Mouse (Mus musculus): Measurements from ENCODE around the gene Sik2. TPM values are rescaled to one million over a fixed set of nuclear protein-coding genes. Genes with fewer than 3 reads are reported as not detected.

The Sik2 gene
- total and polyA plus RNA-seq, 3 experiments, result 1.9 to 8.2 (median 6.0) TPM

- H3K27ac ChIP-seq (ENCODE audit: insufficient read depth, low read depth), result no peak overlapping the region
- H3K27me3 ChIP-seq (replicated peaks), result no peaks in the 10 kb centered on the region
- no peak overlapping the region for H3K4me2 ChIP-seq (ENCODE audit: insufficient read depth, low read depth, poor library complexity, severe bottlenecking)
- H3K9me3 ChIP-seq (replicated peaks; ENCODE audit: low read length), result no peaks in the 10 kb centered on the region
- H3K79me2 ChIP-seq (replicated peaks; ENCODE audit: control insufficient read depth, extremely low read depth, insufficient read depth, poor library complexity, severe bottlenecking), result peaks cover 3% of the 10 kb centered on the region; the same call in 1 of the 2 replicates
- peaks cover 80 to 93% of the 10 kb centered on the region in 2 experiments for H3K36me3 ChIP-seq (replicated peaks in 1 of 2; ENCODE audit: control insufficient read depth in 1 of 2, insufficient read depth in 1 of 2, low read length in 1 of 2)
- in situ Hi-C loops (cut with MboI; ENCODE audit: low pct_ligation_motif_present, low pct_unique_long_range_greater_than_20kb, low sequenced_read_pairs), result no loop called here
- TF ChIP-seq PAX5 (IDR thresholded peaks at IDR 0.05; ENCODE audit: low read length) (no peak), MYC (IDR thresholded peaks at IDR 0.05; ENCODE audit: low read depth, low read length) (no peak), JUN (IDR thresholded peaks at IDR 0.05; ENCODE audit: insufficient read depth, low read depth, low read length) (no peak), UBTF (IDR thresholded peaks at IDR 0.05; ENCODE audit: low read depth, low read length) (no peak), BHLHE40 (IDR thresholded peaks at IDR 0.05; ENCODE audit: low read depth, low read length) (no peak), HCFC1 (IDR thresholded peaks at IDR 0.05; ENCODE audit: low read depth, low read length) (no peak), JUND (conservative IDR thresholded peaks at IDR 0.05; ENCODE audit: low read depth, low read length) (no peak), CTCF (conservative IDR thresholded peaks at IDR 0.05 in 1 of 2, IDR thresholded peaks at IDR 0.05 in 1 of 2; ENCODE audit: low read depth in 2 of 2, low read length in 2 of 2) (no peak), ZMIZ1 (IDR thresholded peaks at IDR 0.05; ENCODE audit: low read depth, low read length) (no peak)
- dilution Hi-C loops (cut with MboI; ENCODE audit: extremely low pct_ligation_motif_present, extremely low pct_unique_long_range_greater_than_20kb, low sequenced_read_pairs), result no loop called here
- no peak overlapping the region for H3K9ac ChIP-seq (ENCODE audit: insufficient read depth, low read depth)
- no peak for DNase-seq (ENCODE audit: extremely low read depth)
- no peak overlapping the region for H3K4me3 ChIP-seq (replicated peaks in 1 of 3; ENCODE audit: low read depth in 2 of 3, low read length in 2 of 3, poor library complexity in 1 of 3)
- H3K4me1 ChIP-seq (ENCODE audit: control insufficient read depth in 1 of 2, insufficient read depth in 2 of 2), result peaks cover 0 to 2% of the 10 kb centered on the region in 2 experiments; a peak in 1 of 4 replicates
Measured at GRCm38 (mm10) chr9:50865803-50866202, 143.1 kb downstream of the Sik2 start.

DNA sequence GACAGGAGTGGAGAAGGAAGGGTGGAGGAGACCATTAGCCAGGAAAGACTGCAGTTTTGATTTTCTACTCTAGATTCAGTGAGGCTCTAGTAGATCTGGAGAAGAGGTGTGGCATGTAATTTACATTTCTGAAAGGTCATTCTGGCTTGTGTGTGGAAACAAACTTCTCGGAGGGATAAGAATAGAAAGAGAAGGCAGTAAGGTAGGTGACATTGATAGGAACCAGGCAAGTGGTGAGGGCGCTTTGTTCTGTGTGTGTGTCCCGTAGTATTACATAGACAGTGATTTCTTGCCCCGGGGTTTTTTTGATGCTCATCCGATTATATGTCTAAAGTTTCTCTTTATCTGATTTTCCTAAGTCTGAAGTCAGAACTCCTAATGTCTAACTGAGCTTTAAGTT, 144.0 kb downstream of the Sik2 start:
- no peak overlapping the region for H3K9ac ChIP-seq (ENCODE audit: insufficient read depth, low read depth)
- H3K27ac ChIP-seq (ENCODE audit: insufficient read depth, low read depth), result no peak overlapping the region
- H3K9me3 ChIP-seq (replicated peaks; ENCODE audit: low read length), result no peaks in the 10 kb centered on the region
- no peaks in the 10 kb centered on the region for H3K27me3 ChIP-seq (replicated peaks)
- TF ChIP-seq IRF4 (IDR thresholded peaks at IDR 0.05; ENCODE audit: low read depth, low read length), result no peak
- TF ChIP-seq CHD2 (IDR thresholded peaks at IDR 0.05; ENCODE audit: low read length), result no peak
- no peak for TF ChIP-seq UBTF (IDR thresholded peaks at IDR 0.05; ENCODE audit: low read depth, low read length)
- no peak for TF ChIP-seq SMC3 (IDR thresholded peaks at IDR 0.05; ENCODE audit: low read depth, low read length)
- no peak for TF ChIP-seq ZC3H11A (IDR thresholded peaks at IDR 0.05; ENCODE audit: low read depth, low read length)
- TF ChIP-seq SIN3A (IDR thresholded peaks at IDR 0.05; ENCODE audit: low read length), result no peak
- no peak for TF ChIP-seq MEF2A (IDR thresholded peaks at IDR 0.05; ENCODE audit: borderline replicate concordance, low read depth, low read length)
- TF ChIP-seq NELFE (IDR thresholded peaks at IDR 0.05; ENCODE audit: low read depth, low read length), result no peak
- TF ChIP-seq ETS1 (conservative IDR thresholded peaks at IDR 0.05; ENCODE audit: low read depth, low read length), result no peak
- no peak for TF ChIP-seq GABPA (IDR thresholded peaks at IDR 0.05; ENCODE audit: insufficient replicate concordance, low read depth, low read length)
- no peak for TF ChIP-seq ELF1 (IDR thresholded peaks at IDR 0.05; ENCODE audit: low read depth, low read length)
- no peak for TF ChIP-seq USF1 (IDR thresholded peaks at IDR 0.05; ENCODE audit: low read depth, low read length)
- no peak for TF ChIP-seq TBP (conservative IDR thresholded peaks at IDR 0.05; ENCODE audit: low read depth, low read length)
- no peak for TF ChIP-seq ZMIZ1 (IDR thresholded peaks at IDR 0.05; ENCODE audit: low read depth, low read length)
- H3K4me3 ChIP-seq (replicated peaks in 1 of 3; ENCODE audit: low read depth in 2 of 3, low read length in 2 of 3, poor library complexity in 1 of 3), result no peak overlapping the region
- H3K4me1 ChIP-seq (ENCODE audit: control insufficient read depth in 1 of 2, insufficient read depth in 2 of 2), result peaks cover 0 to 2% of the 10 kb centered on the region in 2 experiments; a peak in 1 of 4 replicates
- H3K79me2 ChIP-seq (replicated peaks; ENCODE audit: control insufficient read depth, extremely low read depth, insufficient read depth, poor library complexity, severe bottlenecking), result no peaks in the 10 kb centered on the region
- DNase-seq (ENCODE audit: extremely low read depth), result no peak
- H3K36me3 ChIP-seq (replicated peaks in 1 of 2; ENCODE audit: control insufficient read depth in 1 of 2, insufficient read depth in 1 of 2, low read length in 1 of 2), result peaks cover 81 to 93% of the 10 kb centered on the region in 2 experiments
- dilution Hi-C loops (cut with MboI; ENCODE audit: extremely low pct_ligation_motif_present, extremely low pct_unique_long_range_greater_than_20kb, low sequenced_read_pairs) (no loop called here), in situ Hi-C loops (cut with MboI; ENCODE audit: low pct_ligation_motif_present, low pct_unique_long_range_greater_than_20kb, low sequenced_read_pairs) (no loop called here)
- no peak overlapping the region for H3K4me2 ChIP-seq (ENCODE audit: insufficient read depth, low read depth, poor library complexity, severe bottlenecking)
